Mouse (Mus musculus) brain, embryonic 18.5 days (tissue): ENCODE data around the gene Sema7a.
A peak's percentile ranks its signal among the peaks of the same experiment; 100 is the strongest.

Source experiments
- DNase-seq: peaks from one replicate; pipeline ENCODE4 v3.0.0-alpha.2; 2012; ENCODE audit warnings: low read depth, low spot score

The Sema7a gene

GRCm38 (mm10) chr9:57939431-57940348 is at the start of gene Sema7a:
TSS of gene Sema7a (plus strand) at chr9:57940112.
- peak; percentile 67 for DNase-seq

DNA sequence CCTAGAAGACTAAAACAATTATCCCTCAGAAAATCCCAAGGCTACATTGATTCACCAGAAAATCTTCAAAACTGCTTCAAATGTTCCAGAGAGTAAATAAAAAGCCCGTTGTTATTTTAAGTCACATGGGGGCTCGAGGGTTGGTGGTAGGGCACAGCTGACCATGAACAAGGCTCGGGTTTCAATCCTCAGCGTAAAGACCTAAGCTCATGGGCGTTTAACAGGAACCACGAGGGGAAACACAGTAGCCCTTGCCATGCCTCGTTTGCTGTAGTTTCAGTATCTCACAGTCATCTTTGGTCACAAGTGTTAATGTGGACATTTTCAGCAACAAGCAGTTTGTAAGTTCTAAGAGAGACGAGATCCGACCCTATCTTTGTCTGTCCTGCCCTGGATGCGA is 39.4 kb upstream of the Sema7a start:
- no peak for DNase-seq

- peak; percentile 28 for DNase-seq
These were observed 38.7 kb upstream of the Sema7a start for GRCm38 (mm10) chr9:57901197-57901596.

GRCm38 (mm10) chr9:57901601-57902000 is 38.3 kb upstream of the Sema7a start:
- DNase-seq = no peak

DNA sequence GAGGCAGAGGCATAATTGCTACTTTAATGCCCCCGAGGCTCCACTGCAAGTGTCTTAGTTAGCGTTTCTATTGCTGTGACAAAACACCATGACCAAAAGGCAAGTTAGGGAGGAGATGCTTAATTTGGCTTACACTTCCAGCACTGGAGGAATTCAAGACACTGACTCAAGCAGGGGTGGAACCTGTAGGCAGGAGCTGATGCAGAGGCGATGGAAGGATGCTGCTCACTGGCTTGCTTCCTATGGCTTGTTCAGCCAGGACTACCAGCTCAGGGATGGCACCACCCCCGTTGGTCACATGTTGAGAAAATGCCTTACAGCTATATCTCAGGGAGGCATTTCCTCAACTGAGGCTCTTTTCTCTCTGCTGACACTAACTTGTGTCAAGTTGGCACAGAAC is 37.8 kb upstream of the Sema7a start:
- no peak for DNase-seq

DNA sequence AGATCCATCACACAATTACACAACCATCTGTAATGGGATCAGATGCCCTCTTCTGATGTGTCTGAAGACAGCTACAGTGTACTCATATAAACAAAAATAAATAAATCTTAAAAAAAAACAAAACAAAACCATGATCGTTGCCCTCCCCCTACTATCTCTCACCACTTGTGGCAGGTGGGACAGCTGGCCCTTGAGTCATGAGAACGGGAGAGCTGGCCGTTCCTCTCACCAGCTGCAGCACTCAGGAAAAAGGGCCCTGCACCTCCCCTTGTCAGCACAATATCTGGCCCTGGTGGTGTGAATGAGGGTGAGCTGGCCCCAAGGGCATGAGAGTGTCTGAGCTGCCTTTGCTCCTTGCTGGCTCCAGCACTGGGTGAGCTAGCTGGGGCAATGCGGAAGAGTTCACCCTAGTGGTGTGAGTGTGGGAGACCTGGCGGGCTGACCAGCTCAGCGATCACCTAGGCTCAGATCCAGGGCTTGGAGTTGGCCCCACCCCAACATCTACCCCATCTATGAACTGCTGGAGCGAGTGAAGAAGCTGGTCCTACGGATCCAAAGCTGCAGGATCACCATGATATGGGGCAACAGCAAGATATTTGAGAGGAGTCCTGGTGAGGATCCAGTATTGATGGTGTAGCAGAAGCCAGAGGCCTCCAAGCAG is 36.2 kb upstream of the Sema7a start:
- no peak for DNase-seq

DNA sequence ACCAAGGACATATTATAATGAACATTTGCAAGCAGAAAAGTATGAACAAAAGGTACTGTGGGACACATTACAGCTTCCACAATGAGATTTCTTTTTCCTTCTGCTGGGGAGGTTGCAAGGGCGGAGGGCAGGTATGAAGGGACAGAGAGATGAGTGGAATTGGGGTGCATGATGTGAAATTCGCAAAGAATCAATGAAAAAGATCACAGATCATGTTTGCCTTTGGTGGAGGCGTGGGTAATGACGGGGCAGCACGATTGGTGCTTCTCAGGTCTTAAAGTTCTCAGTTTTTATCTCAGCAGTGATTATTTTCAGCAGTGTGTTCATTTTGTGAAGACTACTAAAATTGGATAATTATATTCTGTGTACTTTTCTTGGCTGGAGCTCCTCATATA is 35.7 kb upstream of the Sema7a start:
- no peak for DNase-seq

DNA sequence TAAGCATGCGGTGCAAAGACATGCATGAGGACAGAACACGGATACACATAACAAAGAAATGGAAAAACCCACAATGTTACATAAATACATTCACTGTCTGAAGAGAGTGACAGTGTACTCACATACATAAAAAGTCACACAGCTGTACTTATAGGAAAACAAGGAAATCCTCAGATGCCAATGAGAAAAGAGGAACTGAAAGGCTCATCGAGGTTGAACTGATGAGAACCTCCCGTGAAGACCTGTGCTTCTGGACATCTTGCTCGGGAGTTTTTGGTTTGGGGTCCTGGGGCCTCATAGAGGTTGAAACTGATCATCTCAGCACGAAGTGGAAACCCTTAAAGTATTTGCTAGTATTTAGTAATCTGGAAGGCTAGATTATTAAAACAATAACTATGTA is 32.7 kb upstream of the Sema7a start:
- no peak for DNase-seq

DNA sequence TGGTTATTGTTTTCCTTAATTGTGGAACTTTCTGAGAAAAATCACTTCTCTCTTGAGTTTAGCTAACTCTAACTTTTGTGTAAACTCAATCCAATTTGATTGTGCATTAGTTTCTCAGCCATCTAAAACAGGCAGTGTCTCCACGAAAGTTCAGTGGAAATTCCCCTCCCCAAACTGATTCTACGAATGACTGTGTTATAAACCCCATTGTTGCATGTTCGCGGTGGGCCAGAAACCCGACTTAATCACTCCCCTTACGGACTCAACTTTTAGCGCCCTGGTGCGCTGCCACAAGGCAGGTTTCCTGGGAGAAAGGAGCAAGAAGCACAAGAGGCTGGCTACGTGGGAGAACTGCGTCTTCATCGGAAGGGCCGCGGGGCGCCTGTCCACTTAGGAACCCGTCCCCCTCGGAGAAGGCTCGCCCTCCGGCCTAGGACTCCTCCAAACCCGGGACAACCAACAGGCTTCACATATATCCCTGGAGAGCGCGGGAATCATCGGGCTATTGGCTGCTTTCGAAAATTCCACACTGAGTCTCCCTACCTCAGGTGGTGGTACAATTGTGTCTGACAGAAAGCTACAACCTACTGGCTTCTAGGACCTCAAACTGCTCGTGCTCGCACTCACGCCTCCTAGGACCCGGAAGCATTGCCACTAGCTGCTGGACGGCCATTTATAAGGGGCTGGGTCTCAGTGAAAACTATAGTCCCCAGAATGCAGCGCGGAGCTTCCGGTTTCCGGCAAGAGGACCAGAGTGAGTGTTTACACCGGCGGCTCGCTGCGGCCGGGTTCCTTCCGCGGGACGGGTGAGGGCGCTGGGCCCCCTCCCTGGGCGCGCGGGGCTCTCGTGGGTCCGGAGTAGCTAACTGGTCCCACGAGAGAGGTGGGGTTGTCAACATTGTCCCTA is 29.4 kb upstream of the Sema7a start, which contains the start of gene Ubl7:
TSS of gene Ubl7 (plus strand) at position 726 of the 907 bp plus-strand sequence.
- peak; percentile 83 for DNase-seq

GRCm38 (mm10) chr9:57912571-57912970 is 27.3 kb upstream of the Sema7a start:
- no peak for DNase-seq

GRCm38 (mm10) chr9:57921491-57922060 is 18.3 kb upstream of the Sema7a start:
- no peak for DNase-seq

GRCm38 (mm10) chr9:57922381-57922780 is 17.5 kb upstream of the Sema7a start:
- DNase-seq = no peak

- no peak for DNase-seq
These were observed 16.9 kb upstream of the Sema7a start for GRCm38 (mm10) chr9:57923046-57923445.

DNA sequence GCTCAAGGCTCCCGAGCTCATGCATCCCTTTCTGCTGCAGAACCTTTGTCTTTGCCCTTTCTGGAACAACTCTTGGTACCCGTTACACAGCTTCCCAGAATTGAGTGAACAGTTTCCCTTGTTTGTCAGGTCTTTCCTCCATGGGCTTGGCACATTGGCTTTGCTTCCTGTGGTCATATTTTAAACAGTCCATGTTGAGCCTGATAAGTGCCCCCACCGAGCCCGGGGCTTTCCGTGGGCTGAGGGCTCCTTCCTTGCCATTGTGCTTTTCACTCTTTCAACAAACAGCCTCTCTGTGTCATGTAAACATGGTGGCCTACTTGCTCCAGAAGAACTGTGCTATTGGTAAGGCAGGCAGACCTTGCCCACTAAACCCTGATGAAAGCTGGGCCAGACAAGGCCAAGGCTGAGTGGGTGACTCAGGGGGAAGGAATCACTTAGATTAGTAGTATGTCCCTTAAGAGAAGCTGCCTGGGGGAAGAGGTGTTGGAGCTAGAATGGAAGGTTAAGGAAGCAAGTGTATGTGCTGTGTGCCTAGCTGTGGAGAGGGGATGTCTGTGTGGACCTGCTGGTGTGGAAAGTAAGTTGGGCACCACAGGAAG is 8.6 kb upstream of the Sema7a start:
- DNase-seq = no peak

DNA sequence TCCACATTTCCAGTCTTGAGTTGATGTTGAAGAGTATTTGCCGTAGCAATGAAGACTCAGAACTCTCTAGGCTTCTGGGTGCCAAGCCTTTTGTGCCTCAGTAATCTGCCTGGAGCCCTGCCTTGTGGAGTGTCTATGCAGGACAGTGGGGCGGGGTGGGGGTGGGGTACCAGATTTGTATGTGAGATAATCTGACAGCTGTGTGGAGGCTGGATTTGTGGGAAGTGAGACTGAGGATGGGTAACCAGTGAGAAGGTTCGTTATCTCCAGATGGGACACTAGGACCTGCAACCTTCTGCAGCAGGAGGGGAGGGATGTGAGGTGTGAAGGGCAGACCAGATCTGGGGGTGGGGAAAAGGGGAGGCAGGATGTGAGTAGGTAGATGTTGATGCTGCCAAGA is 7.7 kb upstream of the Sema7a start:
- no peak for DNase-seq

DNA sequence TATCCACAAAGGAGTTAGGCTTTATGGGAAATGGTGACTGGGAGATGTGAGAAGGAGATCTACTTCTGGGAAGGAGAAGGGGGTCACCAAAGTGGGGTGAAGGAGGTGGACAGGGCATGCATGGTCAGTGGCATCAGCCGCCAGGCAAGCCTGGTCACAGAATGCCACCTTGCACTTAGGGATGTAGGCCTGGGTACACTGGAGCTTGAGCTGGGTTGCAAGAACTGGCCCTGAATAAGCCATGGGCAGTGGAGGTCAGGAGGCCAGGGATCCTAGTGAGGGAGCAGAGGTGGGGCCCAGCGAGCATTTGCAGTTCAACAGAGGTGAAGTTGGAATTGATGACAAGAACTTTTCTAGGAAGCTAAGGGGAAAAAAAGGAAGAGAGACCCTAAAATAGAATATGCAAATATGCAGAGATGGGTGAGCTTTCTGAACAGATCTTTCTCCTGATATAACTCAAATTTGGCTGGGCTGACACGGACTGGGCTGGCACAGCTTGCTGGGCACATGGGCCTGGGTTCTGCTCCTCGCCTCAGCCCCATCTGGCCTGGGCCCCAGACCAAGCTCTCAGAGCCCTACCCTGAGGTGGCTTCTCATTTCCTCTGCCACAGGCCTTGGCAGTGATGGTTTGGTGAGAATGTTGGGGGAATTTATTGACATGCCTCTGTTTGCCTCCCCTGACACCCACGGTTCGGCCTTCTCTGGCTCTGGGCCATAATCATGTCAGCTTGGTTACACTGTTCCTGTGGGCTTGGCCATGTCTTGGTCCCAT is 6.9 kb upstream of the Sema7a start:
- no peak for DNase-seq

- no peak for DNase-seq
These were observed 4.1 kb upstream of the Sema7a start for GRCm38 (mm10) chr9:57935683-57936437.

DNA sequence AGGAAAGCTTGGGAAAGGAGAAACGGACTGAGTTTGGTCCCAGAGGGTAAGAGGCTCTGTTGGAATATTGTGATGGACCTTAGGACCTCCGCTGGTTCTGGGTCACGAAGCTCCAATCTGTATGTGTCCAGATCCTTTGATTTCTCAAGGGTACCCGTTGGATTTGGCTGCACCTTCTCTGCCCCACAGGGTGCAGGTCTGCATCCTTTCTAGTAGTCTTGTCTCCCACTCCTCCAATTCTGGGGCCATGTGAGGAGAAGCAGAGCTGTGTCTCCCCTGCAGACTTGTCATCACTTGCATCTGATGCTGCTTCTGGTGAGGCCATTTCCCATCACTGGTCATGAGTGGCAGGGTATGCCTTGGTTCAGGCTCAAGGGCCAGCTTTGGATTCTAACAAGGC is 2.7 kb upstream of the Sema7a start:
- DNase-seq = no peak

GRCm38 (mm10) chr9:57937651-57938050 is 2.3 kb upstream of the Sema7a start:
- DNase-seq = no peak
